Mouse (Mus musculus): ENCODE results near the gene Tmprss6.

Tmprss6 gene

GRCm38 (mm10) chr15:78447746-78448535, 20.5 kb downstream of the Tmprss6 start:
- no peak for DNase-seq (ENCODE audit: low read depth)

GRCm38 (mm10) chr15:78447121-78447520, 21.3 kb downstream of the Tmprss6 start:
- DNase-seq (ENCODE audit: low read depth): no peak

GRCm38 (mm10) chr15:78443857-78444256, 24.6 kb downstream of the Tmprss6 start:
- no peak for DNase-seq (ENCODE audit: low read depth)

GRCm38 (mm10) chr15:78442231-78442630, 26.2 kb downstream of the Tmprss6 start:
- DNase-seq (ENCODE audit: low read depth): no peak

GRCm38 (mm10) chr15:78438973-78439372, 29.5 kb downstream of the Tmprss6 start:
- no peak for DNase-seq (ENCODE audit: low read depth)

- no peak for DNase-seq (ENCODE audit: low read depth)
Observed at GRCm38 (mm10) chr15:78438505-78438904, 29.9 kb downstream of the Tmprss6 start.

- DNase-seq (ENCODE audit: low read depth): no peak
Observed at GRCm38 (mm10) chr15:78438018-78438394, 30.4 kb downstream of the Tmprss6 start.

- DNase-seq (ENCODE audit: low read depth): no peak
Observed at GRCm38 (mm10) chr15:78437237-78438017, 31.0 kb downstream of the Tmprss6 start.

GRCm38 (mm10) chr15:78436380-78437192, 31.8 kb downstream of the Tmprss6 start:
- DNase-seq (ENCODE audit: low read depth): no peak

- DNase-seq (ENCODE audit: low read depth): no peak
Observed at GRCm38 (mm10) chr15:78435681-78436080, 32.8 kb downstream of the Tmprss6 start.

GRCm38 (mm10) chr15:78434896-78435520, 33.4 kb downstream of the Tmprss6 start:
- DNase-seq (ENCODE audit: low read depth): no peak

- no peak for DNase-seq (ENCODE audit: low read depth)
Observed at GRCm38 (mm10) chr15:78431541-78432121, 36.8 kb downstream of the Tmprss6 start.

- DNase-seq (ENCODE audit: low read depth): no peak
Observed at GRCm38 (mm10) chr15:78430874-78431273, 37.6 kb downstream of the Tmprss6 start.

- no peak for DNase-seq (ENCODE audit: low read depth)
Observed at GRCm38 (mm10) chr15:78429871-78430622, 38.4 kb downstream of the Tmprss6 start.

GRCm38 (mm10) chr15:78429139-78429459, 39.3 kb downstream of the Tmprss6 start:
- no peak for DNase-seq (ENCODE audit: low read depth)

GRCm38 (mm10) chr15:78428391-78429138, 39.9 kb downstream of the Tmprss6 start, which contains the start of gene Kctd17:
TSS of gene Kctd17 (plus strand) at chr15:78428564.
- DNase-seq (ENCODE audit: low read depth): no peak

- DNase-seq (ENCODE audit: low read depth): no peak
Observed at GRCm38 (mm10) chr15:78425230-78425629, 43.2 kb downstream of the Tmprss6 start.

- DNase-seq (ENCODE audit: low read depth): no peak
Observed at GRCm38 (mm10) chr15:78424507-78424906, 43.9 kb downstream of the Tmprss6 start.

- no peak for DNase-seq (ENCODE audit: low read depth)
Observed at GRCm38 (mm10) chr15:78422046-78422956, 46.1 kb downstream of the Tmprss6 start.
